Mouse (Mus musculus) brain, embryonic 14.5 days (tissue): ENCODE data around the gene Gna11. TPM values are rescaled to one million over a fixed set of nuclear protein-coding genes. Genes with fewer than 3 reads are reported as not detected.

ENCODE experiments used
- DNase-seq: peaks from one replicate; pipeline ENCODE4 v3.0.0-alpha.2; 2011; ENCODE audit warnings: low read depth
- CTCF ChIP-seq: fragments of 200-500 bp; IDR thresholded peaks from 2 replicates; pipeline ENCODE4 v1.5.1; 2012; ENCODE audit warnings: inconsistent platforms, mild to moderate bottlenecking, moderate library complexity, borderline replicate concordance; ENCODE audit not compliant: insufficient read depth, insufficient read length; ENCODE audit errors: extremely low read depth
- POLR2A ChIP-seq: fragments of 200-500 bp; IDR thresholded peaks from 2 replicates; pipeline ENCODE4 v1.6.1; 2012; ENCODE audit warnings: mild to moderate bottlenecking, inconsistent platforms, borderline replicate concordance; ENCODE audit not compliant: poor library complexity, insufficient read depth, insufficient read length, severe bottlenecking; ENCODE audit errors: extremely low read depth
- polyA plus RNA-seq: library from polyadenylated mRNA; depleted of rRNA; stranded (reverse); fragments of >200 nt; gene quantifications from 2 replicates; pipeline ENCODE4 v1.2.3, GENCODE M21; 2012; rRNA removed

Gna11 gene
- polyA plus RNA-seq, 1 experiment, result 110 TPM

GRCm38 (mm10) chr10:81489941-81490340 lies 55.0 kb downstream of the Gna11 start:
- DNase-seq, result no peak

GRCm38 (mm10) chr10:81488081-81488480 lies 56.9 kb downstream of the Gna11 start:
- no peak for DNase-seq
- TF ChIP-seq POLR2A (no peak), CTCF (no peak)

More at GRCm38 (mm10) chr10:81489941-81490340, 55.0 kb downstream of the Gna11 start:
- TF ChIP-seq POLR2A (no peak), CTCF (no peak)

GRCm38 (mm10) chr10:81486496-81486895 lies 58.5 kb downstream of the Gna11 start:
- TF ChIP-seq POLR2A (no peak), CTCF (no peak)
- no peak for DNase-seq

GRCm38 (mm10) chr10:81485479-81486018 lies 59.4 kb downstream of the Gna11 start:
- DNase-seq, result no peak
- TF ChIP-seq CTCF, result no peak
- no peak for TF ChIP-seq POLR2A

- DNase-seq, result peak; percentile 35
- TF ChIP-seq CTCF (no peak), POLR2A (no peak)
These were observed 59.9 kb downstream of the Gna11 start for GRCm38 (mm10) chr10:81485060-81485449.

- TF ChIP-seq POLR2A (no peak), CTCF (no peak)
- DNase-seq, result peak; percentile 74
These were observed 60.4 kb downstream of the Gna11 start for GRCm38 (mm10) chr10:81484441-81485059.

- DNase-seq, result peak; percentile 63
- TF ChIP-seq POLR2A, result no peak
- TF ChIP-seq CTCF, result peak; percentile 66
These were observed 61.0 kb downstream of the Gna11 start for GRCm38 (mm10) chr10:81483983-81484382.

- peak; percentile 76 for DNase-seq
- peak; percentile 84 for TF ChIP-seq POLR2A
- TF ChIP-seq CTCF, result peak; percentile 90
These were observed 62.5 kb downstream of the Gna11 start, which contains the start of gene Celf5 for GRCm38 (mm10) chr10:81482533-81482889. Gene Celf5 (minus strand): TSS chr10:81482709.

- TF ChIP-seq CTCF, result no peak
- TF ChIP-seq POLR2A, result no peak
- peak; percentile 76 for DNase-seq
These were observed 63.1 kb downstream of the Gna11 start for GRCm38 (mm10) chr10:81481605-81482532.

Other genes with a start within 250 kb of the Gna11 start
- gene Cactin, start 224.1 kb downstream of the Gna11 start, polyA plus RNA-seq, result 41.4 and 44.3 TPM in 2 replicates
- gene Tbxa2r, start 216.5 kb downstream of the Gna11 start, polyA plus RNA-seq, result 5.0 and 5.3 TPM in 2 replicates
- gene Gipc3, start 201.9 kb downstream of the Gna11 start, polyA plus RNA-seq, result 0.05 and 0.16 TPM in 2 replicates
- gene Hmg20b, start 194.7 kb downstream of the Gna11 start, polyA plus RNA-seq, result 49.5 and 63.8 TPM in 2 replicates
- 13.1 and 15.6 TPM in 2 replicates for gene Mfsd12, start 187.7 kb downstream of the Gna11 start, polyA plus RNA-seq
- 0.19 and 0.25 TPM in 2 replicates for gene 4930404N11Rik, start 179.4 kb downstream of the Gna11 start, polyA plus RNA-seq
- gene Fzr1, start 166.7 kb downstream of the Gna11 start, polyA plus RNA-seq, result 154 and 184 TPM in 2 replicates
- 64.0 and 67.4 TPM in 2 replicates for gene Dohh, start 160.8 kb downstream of the Gna11 start, polyA plus RNA-seq
- 6.8 and 9.6 TPM in 2 replicates for gene Gm48551, start 160.7 kb downstream of the Gna11 start, polyA plus RNA-seq
- gene Gm48552, start 156.2 kb downstream of the Gna11 start, polyA plus RNA-seq, result 8.7 and 9.4 TPM in 2 replicates
- gene Smim24, start 152.1 kb downstream of the Gna11 start, polyA plus RNA-seq, result 3.0 and 4.2 TPM in 2 replicates
- 9.2 and 16.7 TPM in 2 replicates for gene Nfic, start 89.6 kb downstream of the Gna11 start, polyA plus RNA-seq
- 396 and 427 TPM in 2 replicates for gene Celf5, start 62.5 kb downstream of the Gna11 start, polyA plus RNA-seq
- 152 and 206 TPM in 2 replicates for gene Ncln, start 48.8 kb downstream of the Gna11 start, polyA plus RNA-seq
- gene S1pr4, start 45.1 kb downstream of the Gna11 start, polyA plus RNA-seq, result 0.54 and 0.59 TPM in 2 replicates
- gene Gna15, start 21.0 kb downstream of the Gna11 start, polyA plus RNA-seq, result 0.95 and 1.1 TPM in 2 replicates
- gene Aes, start 14.3 kb upstream of the Gna11 start, polyA plus RNA-seq, result 568 and 696 TPM in 2 replicates
- gene Tle2, start 29.4 kb upstream of the Gna11 start, polyA plus RNA-seq, result 82.1 and 123 TPM in 2 replicates
- gene Tle6, start 55.9 kb upstream of the Gna11 start, polyA plus RNA-seq, result 5.3 and 8.2 TPM in 2 replicates
- gene BC025920, start 61.1 kb upstream of the Gna11 start, polyA plus RNA-seq, result 5.5 and 6.7 TPM in 2 replicates
- 75.9 and 83.4 TPM in 2 replicates for gene Sirt6, start 82.6 kb upstream of the Gna11 start, polyA plus RNA-seq
- 74.1 and 85.9 TPM in 2 replicates for gene Ankrd24, start 83.3 kb upstream of the Gna11 start, polyA plus RNA-seq
- gene Gm10778, start 103.9 kb upstream of the Gna11 start, polyA plus RNA-seq, result 3.0 and 3.8 TPM in 2 replicates
- gene Zfp433, start 159.6 kb upstream of the Gna11 start, polyA plus RNA-seq, result 6.6 and 6.9 TPM in 2 replicates
- gene Gm3055, start 226.0 kb upstream of the Gna11 start, polyA plus RNA-seq, result 9.2 and 11.8 TPM in 2 replicates